Mouse (Mus musculus) MEL (cell line): Measurements from ENCODE around the gene Snapc5. TPM values are rescaled to one million over a fixed set of nuclear protein-coding genes. Genes with fewer than 3 reads are reported as not detected.
"Not testable (repeated sequence)": the region's sequence is repeated elsewhere in the genome, so short reads cannot be mapped to it uniquely, and the experiment has no call there.

Source experiments
- DNase-seq: peaks from one replicate; pipeline ENCODE4 v3.0.0; 2011; ENCODE audit warnings: low read depth, low spot score
- H3K27ac ChIP-seq: 2 replicates; pipeline ENCODE4 v1.5.1; 2012; ENCODE audit warnings: low read depth, mild to moderate bottlenecking, control low read depth, low read length, moderate library complexity; ENCODE audit not compliant: control insufficient read depth
- H3K27me3 ChIP-seq, 2 experiments: fragments of 150-350 bp in 1 of 2; sonication (generic) in 1 of 2; 2 replicates each; pipeline ENCODE4 v1.6.1; 2012; ENCODE audit warnings: low read length in 2 of 2, mild to moderate bottlenecking in 2 of 2, improper control_type of control experiment in 1 of 2, moderate library complexity in 1 of 2; ENCODE audit not compliant: insufficient read depth in 2 of 2, control insufficient read depth in 1 of 2
- H3K36me3 ChIP-seq, 2 experiments: 2 replicates each; pipeline ENCODE4 v1.6.1; 2012 to 2014; ENCODE audit warnings: low read length in 2 of 2, improper control_type of control experiment in 1 of 2, inconsistent platforms in 1 of 2, mild to moderate bottlenecking in 1 of 2; ENCODE audit not compliant: insufficient read depth in 2 of 2, control insufficient read depth in 1 of 2
- H3K4me1 ChIP-seq, 2 experiments: fragments of 150-350 bp in 1 of 2; sonication (generic) in 1 of 2; 2 replicates each; pipeline ENCODE4 v1.6.1; 2012; ENCODE audit warnings: low read length in 2 of 2, improper control_type of control experiment in 1 of 2, mild to moderate bottlenecking in 1 of 2; ENCODE audit not compliant: insufficient read depth in 2 of 2, control insufficient read depth in 1 of 2
- H3K4me3 ChIP-seq, 2 experiments: fragments of 150-350 bp in 1 of 2; sonication (generic) in 1 of 2; 2 replicates each; pipeline ENCODE4 v1.5.1; 2012; ENCODE audit warnings: low read depth in 2 of 2, low read length in 2 of 2, mild to moderate bottlenecking in 2 of 2, moderate library complexity in 2 of 2, control low read depth in 1 of 2, improper control_type of control experiment in 1 of 2; ENCODE audit not compliant: control insufficient read depth in 1 of 2, insufficient read depth in 1 of 2
- H3K79me2 ChIP-seq: 2 replicates; pipeline ENCODE4 v1.6.1; 2012; ENCODE audit warnings: mild to moderate bottlenecking, low read length, moderate library complexity; ENCODE audit not compliant: control insufficient read depth, poor library complexity, insufficient read depth
- H3K9ac ChIP-seq: 2 replicates; pipeline ENCODE4 v1.6.1; 2012; ENCODE audit warnings: low read depth, mild to moderate bottlenecking, control low read depth, low read length, moderate library complexity; ENCODE audit not compliant: control insufficient read depth, poor library complexity, severe bottlenecking
- H3K9me3 ChIP-seq: fragments of 150-350 bp; sonication (generic); replicated peaks from 2 replicates; pipeline ENCODE4 v1.6.1; 2012; ENCODE audit warnings: mild to moderate bottlenecking, low read length, improper control_type of control experiment, moderate library complexity; ENCODE audit not compliant: insufficient read depth
- ETS1 ChIP-seq: IDR thresholded peaks from 2 replicates; pipeline ENCODE4 v1.6.1; 2012; ENCODE audit warnings: low read depth, mild to moderate bottlenecking, inconsistent platforms, low read length, improper control_type of control experiment, moderate library complexity
- HCFC1 ChIP-seq: IDR thresholded peaks from 2 replicates; pipeline ENCODE4 v1.6.1; 2012; ENCODE audit warnings: low read depth, mild to moderate bottlenecking, inconsistent platforms, low read length, improper control_type of control experiment, moderate library complexity
- KAT2A ChIP-seq: conservative IDR thresholded peaks from 2 replicates; pipeline ENCODE4 v1.6.1; 2012; ENCODE audit warnings: low read depth, low read length, improper control_type of control experiment, inconsistent platforms
- MAFK ChIP-seq: IDR thresholded peaks from 2 replicates; pipeline ENCODE4 v1.6.1; 2011; ENCODE audit warnings: low read depth, mild to moderate bottlenecking, low read length, improper control_type of control experiment, borderline replicate concordance
- MAX ChIP-seq: IDR thresholded peaks from 2 replicates; pipeline ENCODE4 v1.6.1; 2011; ENCODE audit warnings: low read length, improper control_type of control experiment
- MXI1 ChIP-seq: IDR thresholded peaks from 2 replicates; pipeline ENCODE4 v1.6.1; 2011; ENCODE audit warnings: mild to moderate bottlenecking, low read depth, low read length, improper control_type of control experiment
- POLR2A ChIP-seq, 2 experiments: IDR thresholded peaks; 2 replicates each; pipeline ENCODE4 v1.6.1; 2011 to 2012; ENCODE audit warnings: low read length in 2 of 2, mild to moderate bottlenecking in 2 of 2, control low read depth in 1 of 2, improper control_type of control experiment in 1 of 2, low read depth in 1 of 2, moderate library complexity in 1 of 2; ENCODE audit not compliant: control insufficient read depth in 1 of 2, insufficient read depth in 1 of 2, poor library complexity in 1 of 2
- SIN3A ChIP-seq: IDR thresholded peaks from 2 replicates; pipeline ENCODE4 v1.6.1; 2012; ENCODE audit warnings: low read length, improper control_type of control experiment, inconsistent platforms
- TAL1 ChIP-seq: IDR thresholded peaks from 2 replicates; pipeline ENCODE4 v1.6.1; 2012; ENCODE audit warnings: mild to moderate bottlenecking, inconsistent platforms, low read length, moderate library complexity, mixed read lengths
- TBP ChIP-seq: IDR thresholded peaks from 2 replicates; pipeline ENCODE4 v1.8.0; 2011; ENCODE audit warnings: low read depth, low read length, improper control_type of control experiment
- TCF12 ChIP-seq: IDR thresholded peaks from 2 replicates; pipeline ENCODE4 v1.6.1; 2014; ENCODE audit warnings: low read depth, mild to moderate bottlenecking, inconsistent platforms, low read length, improper control_type of control experiment, moderate library complexity
- UBTF ChIP-seq: IDR thresholded peaks from 2 replicates; pipeline ENCODE4 v1.6.1; 2012; ENCODE audit warnings: low read depth, mild to moderate bottlenecking, inconsistent platforms, low read length, improper control_type of control experiment, moderate library complexity, borderline replicate concordance; ENCODE audit not compliant: insufficient read depth
- USF1 ChIP-seq: IDR thresholded peaks from 2 replicates; pipeline ENCODE4 v1.6.1; 2014; ENCODE audit warnings: low read depth, mild to moderate bottlenecking, inconsistent platforms, low read length, improper control_type of control experiment, moderate library complexity
- ZKSCAN1 ChIP-seq: IDR thresholded peaks from 2 replicates; pipeline ENCODE4 v1.6.1; 2012; ENCODE audit warnings: low read depth, mild to moderate bottlenecking, inconsistent platforms, low read length, improper control_type of control experiment, moderate library complexity
- ZMIZ1 ChIP-seq: IDR thresholded peaks from 2 replicates; pipeline ENCODE4 v1.6.1; 2012; ENCODE audit warnings: low read depth, mild to moderate bottlenecking, inconsistent platforms, low read length, improper control_type of control experiment, moderate library complexity
- ZNF384 ChIP-seq: IDR thresholded peaks from 2 replicates; pipeline ENCODE4 v1.6.1; 2012; ENCODE audit warnings: low read depth, mild to moderate bottlenecking, inconsistent platforms, low read length, improper control_type of control experiment
- polyA plus RNA-seq, 2 experiments: library from polyadenylated mRNA; stranded (reverse) in 1 of 2; unstranded in 1 of 2; fragments of >175 nt in 1 of 2; fragments of >200 nt in 1 of 2; gene quantifications; 2 replicates each; pipeline versions ENCODE4 v1.2.1 to v1.2.4; 2012; ENCODE audit warnings: low replicate concordance in 2 of 2, low read depth in 1 of 2; ENCODE audit not compliant: insufficient read length in 2 of 2, insufficient read depth in 1 of 2, missing spikeins in 1 of 2
- total RNA-seq: library from RNA; depleted of rRNA; stranded (reverse); fragments of 300-350 nt; gene quantifications from 2 replicates; pipeline ENCODE4 v1.2.3, GENCODE M21; 2012

The Snapc5 gene
- total and polyA plus RNA-seq, 3 experiments, result 8.6 to 10.6 TPM; not detected in 1

DNA sequence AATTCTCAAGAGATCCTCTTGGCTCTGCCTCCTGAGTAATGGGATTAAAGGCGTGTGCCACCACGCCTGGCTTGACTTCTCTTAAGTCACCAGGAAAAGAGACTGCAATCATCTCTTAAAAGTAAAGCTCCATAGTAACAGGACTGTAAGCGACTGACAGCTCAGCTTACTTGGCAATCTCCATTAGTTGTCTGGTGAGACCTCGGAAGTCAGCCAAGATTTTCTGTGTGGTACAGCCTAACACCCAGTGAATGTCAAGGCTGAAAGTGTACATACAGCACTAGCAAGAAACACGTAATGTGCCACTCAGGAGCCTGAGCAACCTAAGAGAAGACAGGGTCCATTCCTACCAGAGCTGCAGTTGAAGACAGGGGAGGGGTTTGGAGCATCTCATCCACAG lies 18.6 kb upstream of the Snapc5 start:
- Histone ChIP-seq H3K27ac (no peak overlapping the region), H3K36me3 (peaks cover 12 to 48% of the 10 kb centered on the region in 2 experiments), H3K79me2 (no peaks in the 10 kb centered on the region), H3K9me3 (no peaks in the 10 kb centered on the region), H3K9ac (no peak overlapping the region), H3K4me1 (peaks cover 0 to 5% of the 10 kb centered on the region in 2 experiments; a peak in 2 of 4 replicates), H3K4me3 (no peak overlapping the region), H3K27me3 (no peaks in the 10 kb centered on the region)
- no peak for DNase-seq
- TF ChIP-seq USF1 (no peak), ZNF384 (no peak), KAT2A (no peak), ZKSCAN1 (no peak), HCFC1 (no peak), MAX (no peak), MXI1 (no peak), MAFK (no peak), ZMIZ1 (no peak), SIN3A (no peak), TAL1 (no peak), TBP (no peak), POLR2A (IDR thresholded peaks at IDR 0.05; ENCODE audit: control insufficient read depth in 1 of 2, insufficient read depth in 1 of 2, low read depth in 1 of 2, low read length in 2 of 2, poor library complexity in 1 of 2) (no peak), TCF12 (no peak), UBTF (no peak), ETS1 (no peak)

DNA sequence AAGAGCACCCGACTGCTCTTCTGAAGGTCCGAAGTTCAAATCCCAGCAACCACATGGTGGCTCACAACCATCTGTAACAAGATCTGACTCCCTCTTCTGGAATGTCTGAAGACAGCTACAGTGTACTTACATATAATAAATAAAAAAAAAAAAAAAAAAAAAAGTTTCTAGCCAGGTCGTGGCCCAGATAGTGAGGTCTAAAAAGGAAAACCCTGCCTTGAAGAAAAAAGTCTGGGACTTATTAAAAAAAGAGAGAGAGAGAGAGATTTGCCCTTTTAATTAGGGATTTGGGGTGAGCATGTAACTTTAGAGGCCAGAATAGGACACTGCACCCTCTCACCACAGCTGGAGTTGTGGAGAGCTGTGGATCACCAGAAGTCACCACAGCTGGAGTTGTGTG lies 9.1 kb upstream of the Snapc5 start:
- Histone ChIP-seq H3K36me3 (peaks cover 11 to 21% of the 10 kb centered on the region in 2 experiments), H3K79me2 (peaks cover 48% of the 10 kb centered on the region)
- DNase-seq, result peak; percentile 37
- H3K4me1 ChIP-seq, H3K4me3 ChIP-seq, H3K27me3 ChIP-seq, H3K9me3 ChIP-seq, H3K27ac ChIP-seq, H3K9ac ChIP-seq: not testable (repeated sequence)
- TF ChIP-seq ZNF384, result 0 out of 2 replicates have a peak, but pooled peaks have one; percentile 51
